Mouse (Mus musculus): ENCODE results near the gene Ski. TPM values are rescaled to one million over a fixed set of nuclear protein-coding genes. Genes with fewer than 3 reads are reported as not detected.

The Ski gene
- polyA plus RNA-seq, 1 experiment from 2014 or later = 26.8 TPM

DNA sequence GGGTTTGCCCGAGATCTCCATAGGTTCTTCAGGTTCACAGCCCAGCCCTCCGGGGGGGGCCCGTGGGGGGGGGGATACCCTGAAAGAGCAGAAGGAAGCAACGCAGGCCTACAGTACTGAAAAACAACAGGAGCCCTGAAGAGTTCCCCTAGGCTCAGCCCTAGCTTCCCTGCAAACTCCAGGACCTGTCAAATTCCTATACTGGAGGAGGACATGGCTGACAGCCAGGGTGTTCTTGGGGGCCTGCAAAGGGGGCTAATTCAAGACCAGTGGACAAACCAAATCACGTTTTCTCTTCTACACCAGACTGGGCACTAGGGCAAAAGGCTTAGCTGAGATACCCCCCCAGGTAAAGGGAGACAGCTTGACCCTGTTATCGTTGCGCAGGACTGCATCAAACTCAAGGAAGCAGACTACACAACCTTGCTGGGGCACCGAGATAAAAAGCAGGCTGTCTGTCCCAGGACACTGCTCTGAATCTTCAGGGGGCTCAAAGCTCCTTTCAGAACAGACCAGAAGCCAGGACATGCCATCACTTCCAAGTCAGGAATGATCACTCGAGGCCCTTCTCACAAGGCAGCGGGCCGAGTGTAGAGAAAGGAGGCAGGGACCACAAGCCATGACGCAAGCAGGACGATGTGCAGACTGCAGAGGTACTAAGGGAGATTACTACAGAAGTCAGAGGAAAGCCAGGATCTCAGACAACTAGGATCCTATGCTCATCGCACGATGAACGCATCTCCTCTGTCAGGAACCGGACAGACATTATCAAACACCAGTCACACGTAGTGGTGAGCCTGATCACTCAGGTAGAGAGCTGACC is 37.9 kb downstream of the Ski start:
- Histone ChIP-seq H3K27ac (peak overlapping the region; percentile 7; the same call in 1 of the 2 replicates), H3K4me1 (peaks cover 75% of the 10 kb centered on the region), H3K27me3 (no peaks in the 10 kb centered on the region), H3K4me3 (no peak overlapping the region), H3K9me3 (no peaks in the 10 kb centered on the region), H3K4me2 (0 out of 2 replicates have a peak overlapping the region, but pooled peaks have one; percentile 1), H3K9ac (no peak overlapping the region), H3K36me3 (no peaks in the 10 kb centered on the region)
- WGBS = 61% methylated on average over 18 of the region's 18 CpGs
- no peak for ATAC-seq (ENCODE audit: insufficient number of reproducible peaks, low FRiP score, low TSS enrichment, low read depth)

DNA sequence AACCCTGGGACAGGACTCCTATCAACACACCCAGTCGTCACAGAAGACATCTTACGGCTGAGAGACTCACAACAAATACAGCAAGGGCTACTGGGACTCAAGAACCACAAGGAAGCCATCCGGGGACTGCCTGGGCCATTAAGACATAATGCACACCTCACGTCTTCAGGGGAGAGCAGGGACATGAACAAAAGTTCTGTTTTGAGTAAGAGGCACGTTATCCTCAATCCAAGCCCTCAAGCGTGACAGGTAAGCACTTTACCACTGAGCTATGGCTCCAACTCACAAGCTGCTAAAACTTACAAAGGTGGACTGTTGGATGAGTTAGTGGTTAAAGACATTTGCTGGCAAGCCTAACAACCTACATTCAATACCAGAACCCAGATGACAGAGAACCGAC is 39.2 kb downstream of the Ski start:
- Histone ChIP-seq H3K27me3 (no peaks in the 10 kb centered on the region), H3K4me2 (no peak overlapping the region), H3K4me1 (peaks cover 76% of the 10 kb centered on the region), H3K9me3 (no peaks in the 10 kb centered on the region), H3K4me3 (no peak overlapping the region), H3K36me3 (no peaks in the 10 kb centered on the region), H3K27ac (no peak overlapping the region), H3K9ac (no peak overlapping the region)
- ATAC-seq (ENCODE audit: insufficient number of reproducible peaks, low FRiP score, low TSS enrichment, low read depth) = no peak
- WGBS = 74% methylated on average over 7 of the region's 7 CpGs

- no peaks in the 10 kb centered on the region for H3K9me3 ChIP-seq
- H3K4me3 ChIP-seq = no peak overlapping the region
- peaks cover 81% of the 10 kb centered on the region for H3K4me1 ChIP-seq
- H3K9ac ChIP-seq = 0 out of 2 replicates have a peak overlapping the region, but pooled peaks have one; percentile 2
- H3K27me3 ChIP-seq = no peaks in the 10 kb centered on the region
- no peaks in the 10 kb centered on the region for H3K36me3 ChIP-seq
- H3K4me2 ChIP-seq = peak overlapping the region; percentile 30
- 25% methylated on average over 3 of the region's 3 CpGs for WGBS
- peak overlapping the region; percentile 83 for H3K27ac ChIP-seq
- peak; percentile 9; the same call in 1 of the 2 replicates for ATAC-seq (ENCODE audit: insufficient number of reproducible peaks, low FRiP score, low TSS enrichment, low read depth)
Measured at GRCm38 (mm10) chr4:155178981-155179512, 43.3 kb downstream of the Ski start.

DNA sequence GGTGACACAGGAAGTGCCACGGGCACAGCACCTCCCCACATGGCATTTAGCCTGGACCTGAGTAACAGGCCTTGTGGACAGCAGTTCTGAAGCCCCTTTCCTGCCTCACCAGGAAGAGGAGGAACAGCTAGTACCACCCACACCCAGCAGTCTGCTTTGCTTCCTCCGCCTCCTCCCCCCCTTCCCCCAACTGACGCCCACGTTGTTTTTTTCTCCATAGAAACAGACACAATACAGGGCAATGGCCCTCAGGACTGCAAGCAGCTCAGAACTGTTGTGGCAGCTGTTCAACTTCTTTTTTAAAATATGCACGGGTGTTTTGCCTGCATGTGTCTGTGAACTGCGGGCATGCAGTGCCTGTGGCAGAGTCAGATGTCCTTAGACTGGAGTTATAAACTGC is 44.1 kb downstream of the Ski start:
- ATAC-seq (ENCODE audit: insufficient number of reproducible peaks, low FRiP score, low TSS enrichment, low read depth) = peak; percentile 50
- H3K4me1 ChIP-seq = peaks cover 83% of the 10 kb centered on the region

GRCm38 (mm10) chr4:155176210-155176609 is 46.2 kb downstream of the Ski start:
- no peaks in the 10 kb centered on the region for H3K27me3 ChIP-seq
- no peak for ATAC-seq (ENCODE audit: insufficient number of reproducible peaks, low FRiP score, low TSS enrichment, low read depth)
- H3K27ac ChIP-seq = peak overlapping the region; percentile 83; the same call in 1 of the 2 replicates
- no peak overlapping the region for H3K4me3 ChIP-seq
- no peaks in the 10 kb centered on the region for H3K36me3 ChIP-seq
- no peak overlapping the region for H3K4me2 ChIP-seq
- H3K4me1 ChIP-seq = peaks cover 91% of the 10 kb centered on the region
- 20% methylated on average over 3 of the region's 3 CpGs for WGBS
- no peaks in the 10 kb centered on the region for H3K9me3 ChIP-seq
- H3K9ac ChIP-seq = no peak overlapping the region

More for the DNA sequence above, 44.1 kb downstream of the Ski start:
- Histone ChIP-seq H3K9me3 (no peaks in the 10 kb centered on the region), H3K36me3 (no peaks in the 10 kb centered on the region), H3K4me3 (no peak overlapping the region), H3K9ac (no peak overlapping the region), H3K27me3 (no peaks in the 10 kb centered on the region), H3K4me2 (peak overlapping the region; percentile 30), H3K27ac (peak overlapping the region; percentile 83)
- WGBS = 1% methylated on average over 6 of the region's 6 CpGs

DNA sequence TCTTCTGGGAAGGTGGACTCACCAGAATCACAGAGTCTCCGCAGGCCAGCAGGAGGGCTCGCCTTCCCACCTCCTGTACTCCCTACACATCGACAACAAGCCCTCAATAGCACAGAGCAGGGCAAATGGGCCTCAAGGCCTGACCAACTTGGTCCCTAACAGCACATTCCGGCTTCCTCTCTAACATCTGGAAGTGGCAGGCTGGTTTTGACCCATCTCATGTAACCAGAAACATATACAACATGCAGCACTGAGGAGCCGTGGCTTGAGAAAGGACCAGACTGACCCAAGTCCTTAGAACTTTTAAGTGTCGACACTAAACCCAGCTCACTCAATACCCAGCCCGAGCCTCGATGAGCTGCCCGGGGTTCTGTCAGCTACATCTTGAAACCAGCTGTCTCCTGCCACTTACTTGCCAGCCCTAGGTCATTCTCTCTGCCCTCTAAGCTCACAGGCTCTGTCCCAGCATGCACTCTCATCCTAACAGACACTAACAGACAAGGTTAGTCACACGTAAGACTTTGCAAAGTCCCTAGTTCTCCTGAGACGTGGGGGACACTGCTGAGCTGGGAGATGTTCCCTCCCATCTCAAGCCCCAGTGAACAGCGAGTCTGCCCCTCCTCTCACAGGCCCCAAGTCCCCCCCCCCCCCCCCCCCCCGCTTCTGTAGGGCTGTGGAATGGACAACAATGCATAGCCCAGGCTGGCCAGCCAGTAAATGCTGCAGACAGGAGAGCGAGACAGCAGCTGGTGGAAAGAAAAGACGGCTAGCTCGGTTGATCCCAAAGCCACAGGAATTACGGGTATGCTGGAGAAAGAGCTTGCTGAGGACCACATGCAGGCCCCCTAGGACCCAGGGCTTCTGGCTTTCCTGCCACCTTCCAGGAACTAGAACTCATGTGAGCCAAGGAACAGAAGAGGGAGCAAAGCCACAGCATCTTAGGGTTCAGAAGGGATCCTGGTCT is 48.3 kb downstream of the Ski start:
- Histone ChIP-seq H3K27me3 (no peaks in the 10 kb centered on the region), H3K4me2 (peak overlapping the region; percentile 30), H3K4me3 (0 out of 2 replicates have a peak overlapping the region, but pooled peaks have one; percentile 4), H3K9me3 (no peaks in the 10 kb centered on the region), H3K27ac (peak overlapping the region; percentile 94), H3K4me1 (peaks cover 93% of the 10 kb centered on the region), H3K9ac (no peak overlapping the region), H3K36me3 (no peaks in the 10 kb centered on the region)
- WGBS = 13% methylated on average over 17 of the region's 17 CpGs
- 0 out of 2 replicates have a peak, but pooled peaks have one; percentile 3 for ATAC-seq (ENCODE audit: insufficient number of reproducible peaks, low FRiP score, low TSS enrichment, low read depth)

GRCm38 (mm10) chr4:155172909-155173821 is 49.2 kb downstream of the Ski start:
- Histone ChIP-seq H3K27me3 (no peaks in the 10 kb centered on the region), H3K27ac (peak overlapping the region; percentile 94), H3K4me3 (no peak overlapping the region), H3K9me3 (no peaks in the 10 kb centered on the region), H3K36me3 (no peaks in the 10 kb centered on the region), H3K4me2 (peak overlapping the region; percentile 30), H3K4me1 (peaks cover 90% of the 10 kb centered on the region), H3K9ac (0 out of 2 replicates have a peak overlapping the region, but pooled peaks have one; percentile 3)
- WGBS = 14% methylated on average over 21 of the region's 21 CpGs
- ATAC-seq (ENCODE audit: insufficient number of reproducible peaks, low FRiP score, low TSS enrichment, low read depth) = peak; percentile 86

- no peaks in the 10 kb centered on the region for H3K36me3 ChIP-seq
- H3K4me1 ChIP-seq = peaks cover 82% of the 10 kb centered on the region
- WGBS = 56% methylated on average over 5 of the region's 5 CpGs
- H3K27me3 ChIP-seq = no peaks in the 10 kb centered on the region
- H3K4me3 ChIP-seq = no peak overlapping the region
- ATAC-seq (ENCODE audit: insufficient number of reproducible peaks, low FRiP score, low TSS enrichment, low read depth) = no peak
- H3K4me2 ChIP-seq = no peak overlapping the region
- H3K27ac ChIP-seq = peak overlapping the region; percentile 94
- no peaks in the 10 kb centered on the region for H3K9me3 ChIP-seq
- no peak overlapping the region for H3K9ac ChIP-seq
Measured at GRCm38 (mm10) chr4:155171961-155172533, 50.3 kb downstream of the Ski start.

- Histone ChIP-seq H3K4me1 (peaks cover 80% of the 10 kb centered on the region), H3K27me3 (no peaks in the 10 kb centered on the region), H3K9me3 (no peaks in the 10 kb centered on the region), H3K27ac (peak overlapping the region; percentile 48), H3K4me2 (no peak overlapping the region), H3K9ac (no peak overlapping the region), H3K36me3 (no peaks in the 10 kb centered on the region), H3K4me3 (no peak overlapping the region)
- ATAC-seq (ENCODE audit: insufficient number of reproducible peaks, low FRiP score, low TSS enrichment, low read depth) = no peak
- WGBS = 58% methylated on average over 8 of the region's 8 CpGs
Measured at GRCm38 (mm10) chr4:155170614-155171212, 51.7 kb downstream of the Ski start.

- 83% methylated on average over 8 of the region's 8 CpGs for WGBS
- H3K27ac ChIP-seq = no peak overlapping the region
- ATAC-seq (ENCODE audit: insufficient number of reproducible peaks, low FRiP score, low TSS enrichment, low read depth) = no peak
Measured at GRCm38 (mm10) chr4:155168835-155169252, 53.5 kb downstream of the Ski start.

More at GRCm38 (mm10) chr4:155168835-155169252, 53.5 kb downstream of the Ski start:
- Histone ChIP-seq H3K4me3 (no peak overlapping the region), H3K27me3 (no peaks in the 10 kb centered on the region), H3K9me3 (no peaks in the 10 kb centered on the region), H3K36me3 (no peaks in the 10 kb centered on the region), H3K4me1 (peaks cover 78% of the 10 kb centered on the region), H3K4me2 (no peak overlapping the region), H3K9ac (no peak overlapping the region)
